Mouse (Mus musculus) layer of hippocampus, postnatal 36 days (tissue): Measurements from ENCODE around the gene Psip1. TPM values are rescaled to one million over a fixed set of nuclear protein-coding genes. Genes with fewer than 3 reads are reported as not detected.
"Not testable (repeated sequence)": the region's sequence is repeated elsewhere in the genome, so short reads cannot be mapped to it uniquely, and the experiment has no call there.

Experiments
- DNase-seq, 2 experiments: peaks; one replicate each; pipeline ENCODE4 v3.0.0; 2022
- total RNA-seq, 2 experiments: library from RNA; stranded (reverse); gene quantifications; 2 replicates each; pipeline ENCODE4 v1.2.3; 2021

Gene Psip1
- total RNA-seq, 2 experiments from 2014 or later, result 210 to 215 TPM

DNA sequence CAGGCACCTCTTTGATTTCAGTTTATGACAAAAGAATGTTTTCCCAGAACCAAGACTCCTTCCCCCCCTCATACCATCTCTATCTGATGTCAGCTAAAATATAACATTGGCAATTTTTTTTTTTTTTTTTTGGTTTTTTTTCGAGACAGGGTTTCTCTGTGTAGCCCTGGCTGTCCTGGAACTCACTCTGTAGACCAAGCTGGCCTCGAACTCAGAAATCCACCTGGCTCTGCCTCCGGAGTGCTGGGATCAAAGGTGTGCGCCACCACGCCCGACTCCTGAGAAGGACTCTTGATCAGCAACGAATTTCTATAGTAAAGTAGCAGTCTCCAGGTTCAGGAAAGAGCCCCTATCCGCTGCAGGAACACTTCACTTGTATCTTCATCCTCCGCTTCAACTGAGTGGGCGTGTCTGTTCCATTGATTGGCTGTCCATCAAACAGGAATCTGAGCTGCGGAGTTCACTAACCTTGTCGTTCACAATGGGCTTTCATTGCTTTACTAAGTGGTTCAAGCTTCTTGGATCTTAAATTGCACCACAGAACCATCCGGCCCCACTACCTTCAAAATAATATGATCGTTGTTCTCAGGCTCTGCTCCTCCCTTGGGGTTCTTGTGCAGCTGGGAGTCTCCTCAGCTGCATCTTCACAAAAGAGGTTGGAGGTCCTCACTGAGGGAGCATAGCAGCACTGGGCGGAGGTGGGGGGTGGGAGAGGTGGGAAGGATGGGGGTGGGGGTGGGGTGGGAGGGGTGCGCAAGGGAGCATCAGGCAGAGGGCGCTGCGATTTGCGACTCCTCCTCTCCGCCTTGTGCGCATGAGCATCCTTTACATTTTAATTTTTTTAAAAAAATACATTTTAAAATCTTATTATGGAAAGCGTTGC is 14.1 kb upstream of the Psip1 start:
- DNase-seq, result peak; percentile 17 to 24

DNA sequence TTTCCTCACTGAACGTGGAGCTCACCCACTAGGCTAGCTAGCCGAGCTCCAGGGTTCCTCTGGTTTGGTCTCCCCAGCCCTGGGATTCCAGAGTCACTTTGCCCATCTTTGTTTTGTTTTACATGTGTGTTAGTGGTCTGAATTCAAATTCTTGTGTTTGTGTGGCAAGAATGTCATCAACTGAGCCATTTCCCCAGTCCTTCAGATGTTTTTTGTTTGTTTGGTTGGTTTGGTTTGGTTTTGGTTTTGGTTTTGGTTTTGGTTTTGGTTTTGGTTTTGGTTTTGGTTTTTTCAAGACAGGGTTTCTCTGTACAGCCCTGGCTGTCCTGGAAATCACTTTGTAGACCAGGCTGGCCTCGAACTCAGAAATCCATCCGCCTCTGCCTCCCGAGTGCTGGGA is 10.8 kb upstream of the Psip1 start:
- DNase-seq, result not testable (repeated sequence)

DNA sequence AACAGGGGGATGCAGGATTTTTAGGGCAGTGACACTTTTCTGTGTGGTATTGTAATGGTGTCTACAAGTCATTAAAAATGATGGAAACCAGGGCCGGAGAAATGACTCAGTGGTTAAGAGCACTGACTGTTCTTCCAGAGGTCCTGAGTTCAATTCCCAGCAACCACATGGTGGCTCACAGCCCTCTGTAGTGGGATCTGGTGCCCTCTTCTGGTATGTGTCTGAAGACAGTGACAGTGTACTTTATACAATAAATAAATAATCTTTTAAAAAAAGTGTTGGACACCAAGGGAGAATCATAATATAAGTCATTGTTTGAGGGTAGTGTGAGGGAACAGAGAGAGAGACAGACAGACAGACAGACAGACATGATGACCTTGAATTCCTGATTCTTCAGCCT is 6.9 kb upstream of the Psip1 start:
- DNase-seq, result no peak

DNA sequence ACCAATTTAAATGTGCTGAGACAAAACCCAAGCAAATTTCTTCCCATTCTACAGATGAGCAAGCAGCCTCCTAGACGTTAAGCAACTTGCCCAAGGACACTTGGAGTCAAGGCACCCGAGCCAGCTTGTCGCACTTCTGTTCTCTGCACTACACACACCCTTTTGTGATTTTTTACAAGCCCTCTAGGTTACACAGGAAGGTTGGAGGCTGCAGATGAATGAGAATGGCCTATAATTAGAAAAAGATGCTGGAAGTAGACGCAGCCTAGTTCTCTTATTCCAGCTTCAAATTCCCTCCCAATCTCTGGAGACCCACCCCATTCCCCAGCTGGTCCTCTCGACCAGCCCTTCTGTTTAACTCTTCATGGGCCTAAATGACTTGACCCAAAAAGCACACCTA is 2.9 kb upstream of the Psip1 start:
- no peak for DNase-seq

DNA sequence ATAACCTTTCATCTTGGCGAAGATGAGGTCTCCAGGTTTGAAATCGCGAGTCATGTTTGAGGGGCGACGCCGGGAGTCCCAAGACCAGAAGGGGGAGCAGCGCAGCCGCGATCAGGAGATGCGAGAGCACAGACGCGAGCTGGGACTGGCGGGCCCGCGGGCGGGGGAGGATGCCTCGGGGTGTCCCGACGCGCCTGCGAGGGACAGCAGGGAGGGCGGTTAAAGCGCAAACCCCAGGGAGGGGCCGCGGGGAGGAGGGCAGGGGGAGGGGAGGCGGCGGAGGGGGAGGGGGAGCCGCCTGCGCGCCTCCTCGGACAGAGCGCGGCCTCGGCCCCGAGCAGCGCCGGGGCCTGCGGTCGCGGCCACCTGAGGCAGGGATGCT is 533 bp downstream of the Psip1 start:
- peak; percentile 87 to 88 for DNase-seq

DNA sequence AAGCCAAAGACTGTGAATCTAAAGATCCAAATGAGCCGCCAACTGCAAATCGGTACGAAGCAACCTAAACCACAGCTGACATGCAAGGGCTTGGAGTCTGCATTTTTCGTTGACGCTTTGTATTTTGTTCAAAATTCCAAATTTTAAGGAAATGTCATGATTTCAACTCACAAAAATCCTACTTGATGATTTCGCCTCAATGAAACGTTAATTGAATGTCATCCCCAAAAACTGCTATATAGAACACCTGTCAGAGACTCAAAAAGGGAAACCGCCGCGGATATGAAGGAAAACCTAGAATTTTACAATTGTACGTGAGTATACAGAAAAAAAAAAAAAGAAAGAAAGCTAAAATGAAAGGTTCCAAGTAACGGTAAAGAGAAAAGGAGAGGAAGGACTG is 1.0 kb downstream of the Psip1 start:
- no peak for DNase-seq

DNA sequence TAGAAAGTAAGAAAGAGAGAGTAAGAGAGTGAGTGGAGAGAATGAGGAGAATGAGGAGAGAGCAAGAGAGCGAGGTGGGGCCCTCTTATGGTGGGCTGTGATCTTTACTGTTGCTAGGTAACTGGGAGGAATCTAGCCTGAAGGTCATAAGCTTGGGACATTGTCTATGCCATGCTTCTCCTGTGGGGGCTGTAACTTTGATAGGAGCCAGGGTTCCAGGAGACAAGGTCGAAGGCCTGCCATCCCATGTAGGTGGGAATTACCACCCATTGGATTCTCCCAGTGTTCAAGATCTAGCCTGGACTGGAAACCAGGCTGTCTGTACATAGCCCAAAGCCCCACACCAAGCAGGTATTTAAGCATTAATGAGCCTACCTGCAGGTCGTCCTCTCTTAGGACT is 18.1 kb downstream of the Psip1 start:
- no peak for DNase-seq

DNA sequence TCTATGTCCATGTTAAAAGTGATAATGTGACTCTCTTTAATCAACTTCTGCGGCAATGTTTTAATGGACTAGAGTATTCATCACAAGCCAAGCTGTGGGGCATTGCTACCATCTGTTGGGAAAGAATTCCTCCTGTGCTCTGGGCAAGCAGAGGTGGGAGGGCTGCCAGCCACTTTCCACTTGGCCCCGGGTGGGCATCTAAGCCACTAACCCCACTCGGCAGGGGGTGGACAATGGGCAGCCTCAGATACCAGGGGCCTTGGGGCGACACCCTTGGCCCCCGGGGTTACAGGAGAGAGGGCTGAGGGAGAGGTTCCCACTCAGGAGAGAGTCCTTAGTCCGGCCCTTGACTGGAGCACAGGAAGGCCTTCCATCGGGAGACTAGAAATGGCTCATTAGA is 18.6 kb downstream of the Psip1 start:
- no peak for DNase-seq

DNA sequence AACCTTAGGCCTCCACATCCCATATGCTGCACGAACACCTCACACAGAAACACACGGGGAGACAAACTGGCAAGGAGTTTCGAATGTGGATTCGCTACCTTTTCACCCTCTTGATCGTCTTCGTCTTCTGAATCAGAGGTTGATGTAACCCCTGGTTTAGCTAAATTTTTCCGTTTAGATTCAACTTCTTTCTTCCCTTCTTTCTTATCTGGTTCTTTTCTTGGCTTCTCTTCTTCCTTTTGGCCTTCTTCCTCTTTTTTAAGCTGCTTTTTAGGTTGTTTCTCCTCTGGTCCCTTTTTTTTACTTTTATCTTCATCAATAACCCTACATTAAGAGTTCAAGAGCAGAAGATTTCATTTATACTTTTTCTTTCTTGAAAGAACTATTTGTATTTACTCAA is 21.4 kb downstream of the Psip1 start:
- no peak for DNase-seq

DNA sequence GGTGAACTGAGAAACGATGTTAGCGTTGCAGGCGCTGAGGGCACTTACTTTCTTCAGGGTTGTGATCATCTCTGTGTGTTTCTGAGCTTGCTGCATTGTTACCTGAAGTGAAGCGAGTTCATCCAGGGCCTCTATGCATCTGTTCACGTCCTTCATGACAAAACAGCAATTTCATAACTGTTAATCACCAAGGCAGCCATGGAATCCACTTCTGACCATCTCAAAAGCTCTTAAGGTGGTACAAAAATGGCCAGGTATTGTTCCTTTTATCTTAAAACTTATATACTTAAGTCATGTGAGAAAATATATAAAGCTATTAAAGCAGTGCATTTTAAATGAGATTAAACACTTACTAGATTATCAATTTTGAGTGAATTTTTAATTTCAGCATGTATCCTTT is 26.2 kb downstream of the Psip1 start:
- no peak for DNase-seq

DNA sequence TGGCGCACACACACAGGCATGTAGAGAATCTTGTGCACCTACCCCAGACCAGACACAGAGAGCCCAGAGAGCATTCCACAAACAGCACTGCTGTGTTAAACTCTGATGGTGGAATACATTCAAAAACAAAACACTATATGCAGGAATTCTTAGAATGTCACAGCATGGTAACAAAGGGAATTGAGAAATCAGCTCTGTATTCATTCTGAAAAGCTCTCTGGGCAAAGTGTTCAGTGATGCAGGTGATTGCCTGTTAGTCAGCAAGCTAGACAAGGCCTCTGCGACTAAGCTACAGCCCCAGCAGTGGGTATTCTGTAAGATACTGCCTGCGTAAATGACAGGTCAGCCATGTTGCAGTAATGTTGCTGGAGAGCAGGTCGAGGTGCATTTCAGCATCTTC is 35.5 kb downstream of the Psip1 start:
- no peak for DNase-seq

DNA sequence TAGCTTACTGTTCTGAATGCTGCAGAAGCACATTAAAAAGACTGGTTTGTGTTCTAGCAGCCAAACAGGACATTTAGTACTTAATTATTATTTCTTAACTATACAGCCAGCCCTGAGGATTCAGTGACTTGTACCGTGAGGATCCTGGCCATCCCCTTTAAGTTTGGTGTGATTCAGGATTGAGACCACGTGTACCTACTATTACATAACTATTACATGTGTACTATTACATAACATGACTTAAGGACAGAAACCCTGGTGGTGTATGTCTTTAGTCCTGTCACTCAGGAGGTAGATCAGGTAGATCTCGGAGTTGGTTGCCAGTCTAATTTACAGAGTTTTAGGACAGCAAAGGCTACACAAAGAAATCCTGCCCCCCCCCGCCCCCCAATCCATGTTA is 45.2 kb downstream of the Psip1 start:
- no peak for DNase-seq

DNA sequence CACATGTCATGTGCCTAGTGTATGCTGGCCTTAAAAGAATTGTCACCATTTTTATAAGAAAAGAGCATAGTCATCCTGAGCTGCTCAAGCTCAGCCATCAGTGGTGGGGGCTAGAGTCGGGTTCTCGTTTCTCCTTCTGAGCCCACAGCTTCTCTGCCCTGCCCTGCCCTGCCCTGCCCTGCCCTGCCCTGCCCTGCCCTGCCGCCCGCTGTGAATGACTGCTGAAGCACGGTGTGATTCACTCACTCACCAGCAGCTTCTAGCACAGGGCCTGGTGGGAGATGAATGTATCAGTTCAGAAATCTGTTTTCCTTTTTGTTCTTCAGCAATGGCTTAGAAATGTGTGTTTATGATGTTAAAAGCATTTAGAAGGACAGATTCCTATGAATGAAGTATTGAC is 47.2 kb downstream of the Psip1 start:
- no peak for DNase-seq

DNA sequence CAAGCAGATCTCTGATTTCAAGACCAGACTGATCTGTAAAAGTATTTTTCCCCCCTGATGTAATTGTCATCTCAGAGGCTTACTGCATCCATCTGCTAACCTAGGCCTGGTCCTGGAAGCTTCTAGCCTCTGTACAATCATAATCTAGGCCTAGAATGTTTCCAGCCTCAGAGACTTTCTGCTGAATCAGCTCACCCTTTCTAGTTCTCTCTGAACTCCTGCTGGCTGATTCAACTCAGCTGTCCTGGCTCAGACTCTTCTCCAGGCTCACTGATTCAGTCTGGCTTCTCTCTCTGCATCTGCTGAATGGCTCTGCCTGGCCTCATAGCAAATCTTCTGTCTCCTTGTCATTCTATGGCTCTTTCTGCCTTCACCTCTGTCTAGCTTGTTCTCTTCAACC is 48.1 kb downstream of the Psip1 start:
- DNase-seq, result no peak

DNA sequence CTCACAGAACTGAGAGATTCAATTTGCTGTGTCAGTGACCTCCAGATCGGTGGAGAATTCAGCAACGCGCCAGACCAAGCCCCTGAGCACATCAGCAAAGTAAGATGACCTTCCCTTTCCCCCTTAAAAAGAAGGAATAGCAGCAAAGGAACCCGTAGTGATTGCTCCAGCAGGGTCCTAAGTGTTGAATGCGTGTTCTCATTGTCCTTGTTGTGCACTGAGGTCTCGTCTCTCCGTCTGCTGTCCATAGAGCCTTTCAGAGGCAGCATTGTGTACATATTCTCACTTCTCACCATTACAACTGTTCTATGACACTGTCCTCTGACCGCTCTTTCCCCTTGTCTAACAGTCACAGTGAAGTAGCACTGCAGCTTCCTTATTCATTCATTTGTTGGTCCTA is 49.9 kb downstream of the Psip1 start:
- DNase-seq, result no peak

DNA sequence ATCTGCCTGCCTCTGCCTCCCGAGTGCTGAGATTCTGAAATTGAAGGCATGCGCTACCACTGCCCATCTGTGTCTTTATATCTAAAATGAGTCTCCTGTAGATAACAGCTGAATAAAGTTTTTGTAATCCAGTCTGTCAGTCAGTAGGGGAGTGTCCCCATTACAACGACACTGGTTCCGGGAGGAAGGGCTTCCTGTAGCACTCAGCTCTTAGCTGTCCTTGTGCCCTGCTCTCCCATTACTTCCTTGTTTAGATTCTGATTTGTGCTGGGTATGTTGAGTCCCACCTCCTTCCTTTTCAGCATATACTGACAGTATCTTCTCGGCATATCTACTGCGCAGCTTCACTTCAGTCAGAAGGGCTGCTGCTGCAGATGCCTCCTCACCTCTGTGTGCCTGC is 53.4 kb downstream of the Psip1 start:
- no peak for DNase-seq

DNA sequence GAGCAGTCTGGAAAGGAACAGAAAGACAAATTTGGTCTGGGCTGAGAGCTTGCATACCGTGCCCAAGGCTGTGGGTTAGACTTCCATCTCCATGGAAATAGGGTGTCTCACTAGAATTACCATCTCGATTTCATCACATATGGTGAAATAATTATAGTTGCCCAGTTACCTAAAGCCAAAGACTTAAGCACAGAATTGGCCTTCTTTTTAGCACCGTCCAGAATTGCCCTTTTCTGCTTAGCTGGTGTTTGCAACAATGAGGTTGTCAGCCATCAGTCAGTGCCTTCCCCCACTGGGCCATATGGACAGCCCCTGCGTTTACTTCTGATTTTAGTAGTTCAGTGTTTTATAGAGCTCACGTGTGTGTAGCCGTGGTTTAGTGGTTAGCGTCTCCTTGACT is 54.3 kb downstream of the Psip1 start:
- no peak for DNase-seq

DNA sequence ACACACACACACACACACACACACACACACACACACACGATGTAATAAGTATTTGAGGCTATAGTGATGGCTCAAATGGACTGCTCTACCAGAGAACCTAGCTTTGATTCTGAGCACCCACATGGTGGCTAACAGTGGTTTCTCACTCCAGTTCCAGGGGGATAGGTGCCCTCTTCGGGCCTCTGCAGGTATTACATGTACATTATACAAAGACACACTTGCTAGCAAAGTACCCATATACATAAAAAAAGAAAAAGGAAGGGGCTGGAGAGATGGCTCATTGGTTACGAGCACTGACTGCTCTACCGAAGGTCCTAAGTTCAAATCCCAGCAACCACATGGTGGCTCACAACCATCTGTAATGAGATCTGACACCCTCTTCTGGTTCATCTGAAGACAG is 57.4 kb downstream of the Psip1 start:
- DNase-seq, result no peak

DNA sequence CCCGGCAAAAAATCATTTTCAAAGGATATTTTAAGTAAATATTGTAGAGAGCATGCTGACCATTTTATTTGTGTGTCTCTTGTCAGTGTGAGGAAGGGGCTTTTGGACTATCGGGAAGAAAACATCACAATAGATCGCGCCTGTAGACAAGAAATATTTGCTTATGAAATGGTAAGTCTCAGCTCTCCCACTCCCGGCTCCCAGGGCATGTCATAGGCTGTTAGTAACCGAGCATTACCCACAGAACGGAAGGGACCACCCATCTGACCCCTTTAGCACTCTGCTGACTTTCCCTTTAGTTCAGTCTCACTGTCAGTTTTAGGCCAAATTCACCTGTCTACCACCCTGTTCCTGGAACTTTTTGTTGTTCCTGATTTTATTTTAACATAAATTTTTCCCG is 58.6 kb downstream of the Psip1 start:
- DNase-seq, result no peak

DNA sequence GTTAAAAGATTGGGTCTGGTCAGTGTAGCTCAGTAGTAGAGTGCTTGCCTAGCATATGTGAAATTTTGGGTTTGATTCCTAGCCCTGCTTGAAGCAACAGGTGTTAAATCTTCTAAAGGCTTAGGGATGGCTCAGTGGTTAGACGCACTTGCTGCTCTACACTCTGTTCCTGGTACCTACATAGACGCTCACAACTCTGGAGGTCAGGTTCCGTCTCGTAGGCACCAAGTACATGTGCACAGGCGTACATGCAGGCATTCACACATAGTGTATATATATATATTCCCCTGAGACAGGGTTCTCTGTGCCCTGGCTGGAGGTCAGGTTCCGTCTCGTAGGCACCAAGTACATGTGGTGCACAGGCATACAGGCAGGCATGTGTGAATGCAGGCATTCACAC is 59.1 kb downstream of the Psip1 start:
- no peak for DNase-seq

DNA sequence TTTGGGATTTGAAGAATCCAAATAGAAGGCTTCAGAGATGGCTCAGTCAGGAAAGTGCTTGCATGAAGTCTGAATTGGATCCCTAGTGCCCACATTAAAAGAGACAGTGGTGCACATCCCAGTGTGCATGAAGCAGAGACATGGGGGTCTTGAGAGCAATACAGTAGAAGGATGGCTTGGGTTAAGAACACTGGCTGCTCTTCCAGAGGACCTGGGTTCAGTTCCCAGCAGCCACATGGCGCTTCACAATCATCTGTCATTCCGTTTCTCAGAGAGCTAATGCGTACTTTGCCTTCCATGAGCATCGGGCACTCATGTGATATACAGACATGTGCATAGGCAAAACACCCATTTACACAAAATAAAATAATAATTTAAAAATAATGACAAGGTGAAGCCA is 61.1 kb downstream of the Psip1 start:
- no peak for DNase-seq

DNA sequence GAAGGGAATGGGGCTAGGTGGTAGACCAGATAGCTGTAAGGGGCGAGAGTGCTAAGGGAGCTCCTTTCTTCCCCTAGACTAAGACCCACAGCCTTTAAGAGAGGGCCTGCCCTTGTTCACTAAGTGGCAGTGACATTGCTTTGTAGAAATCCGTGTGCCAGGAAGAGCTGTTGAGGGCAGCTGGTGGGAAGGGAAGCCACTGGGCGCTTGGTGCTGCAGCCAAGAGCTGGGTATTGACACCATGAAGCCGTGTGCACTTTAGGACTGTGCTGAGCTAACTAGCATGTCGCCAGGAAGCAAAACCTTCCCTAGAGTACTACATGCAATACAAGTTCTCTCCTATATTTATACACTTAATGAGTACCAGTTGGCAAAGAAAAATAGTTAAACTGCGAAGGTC is 62.6 kb downstream of the Psip1 start:
- DNase-seq, result no peak

DNA sequence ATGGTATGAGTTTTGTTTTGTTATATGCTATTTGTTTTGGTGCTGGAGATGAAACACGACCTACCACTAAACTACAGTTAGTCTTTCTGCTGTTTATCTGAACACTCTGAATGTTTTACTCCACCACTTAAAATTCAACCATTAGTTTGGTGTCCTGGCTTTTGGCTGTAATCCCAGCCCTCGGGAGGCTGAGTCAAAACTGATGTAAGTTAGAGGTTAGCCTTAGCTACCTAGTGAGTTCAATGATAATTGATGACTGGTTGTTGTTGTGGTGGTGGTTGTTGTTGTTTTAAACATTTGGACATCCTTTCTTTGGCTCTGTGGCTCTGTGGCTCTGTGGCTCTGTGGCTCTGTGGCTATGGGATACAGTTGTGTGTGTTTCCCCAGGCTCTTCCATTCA is 67.5 kb downstream of the Psip1 start:
- DNase-seq, result no peak

DNA sequence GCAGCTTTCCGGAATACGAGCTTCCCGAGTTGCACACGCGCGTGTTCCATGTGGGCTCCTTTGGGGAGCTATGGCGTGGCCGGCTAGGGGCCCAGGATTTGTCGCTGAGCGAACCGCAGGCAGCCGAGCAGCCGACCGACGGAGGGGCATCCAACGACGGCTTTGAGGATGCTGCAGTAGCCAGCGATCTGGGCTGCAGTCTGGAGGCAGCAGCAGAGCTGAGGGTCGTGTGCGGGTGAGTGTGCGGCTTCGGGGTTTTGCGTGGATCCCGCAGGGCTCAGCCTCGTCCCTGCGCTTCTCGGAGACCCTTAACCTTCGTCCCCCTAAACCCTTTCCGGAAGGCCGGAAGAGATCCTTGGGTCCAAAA is 68.5 kb downstream of the Psip1 start:
- no peak for DNase-seq
